Mouse (Mus musculus) liver, embryonic 13.5 days (tissue): Measurements from ENCODE around the gene Kcnk7. TPM values are rescaled to one million over a fixed set of nuclear protein-coding genes. Genes with fewer than 3 reads are reported as not detected.
"Not testable (repeated sequence)": the region's sequence is repeated elsewhere in the genome, so short reads cannot be mapped to it uniquely, and the experiment has no call there.

Experiments
- ATAC-seq: fragments of 200-750 bp; cut with Nextera tagmentation; 2 replicates; pipeline ENCODE4 v1.8.0; 2017; ENCODE audit warnings: low read depth, mild to moderate bottlenecking, moderate number of reproducible peaks, moderate library complexity
- DNase-seq: peaks from one replicate; pipeline ENCODE4 v3.0.0; 2022
- H3K27ac ChIP-seq: fragments of 300-500 bp; sonication (generic); 2 replicates; pipeline ENCODE4 v1.5.1; 2015; ENCODE audit warnings: moderate library complexity, mild to moderate bottlenecking, inconsistent platforms
- H3K27me3 ChIP-seq: fragments of 300-500 bp; sonication (generic); 2 replicates; pipeline ENCODE4 v1.6.1; 2015; ENCODE audit warnings: mild to moderate bottlenecking, inconsistent platforms
- H3K36me3 ChIP-seq: fragments of 300-500 bp; sonication (generic); 2 replicates; pipeline ENCODE4 v1.6.1; 2015; ENCODE audit warnings: mild to moderate bottlenecking, inconsistent platforms
- H3K4me1 ChIP-seq: fragments of 300-500 bp; sonication (generic); replicated peaks from 2 replicates; pipeline ENCODE4 v1.6.1; 2015; ENCODE audit warnings: inconsistent platforms
- H3K4me2 ChIP-seq: fragments of 300-500 bp; sonication (generic); 2 replicates; pipeline ENCODE4 v1.6.1; 2015; ENCODE audit warnings: inconsistent platforms, mild to moderate bottlenecking, moderate library complexity
- H3K4me3 ChIP-seq: fragments of 300-500 bp; sonication (generic); replicated peaks from 2 replicates; pipeline ENCODE4 v1.5.1; 2015; ENCODE audit warnings: mild to moderate bottlenecking, inconsistent platforms
- H3K9ac ChIP-seq: fragments of 300-500 bp; sonication (generic); 2 replicates; pipeline ENCODE4 v1.6.1; 2015; ENCODE audit warnings: mild to moderate bottlenecking, inconsistent platforms
- H3K9me3 ChIP-seq: fragments of 300-500 bp; sonication (generic); replicated peaks from 2 replicates; pipeline ENCODE4 v1.6.1; 2016; ENCODE audit warnings: inconsistent platforms
- WGBS: fragments of 180-500 bp; shearing (Covaris S2); methylation state at CpG from one replicate; pipeline ENCODE4 v1.1.7; 2015; ENCODE audit not compliant: insufficient replicate concordance; 5-methylcytosine and 5-hydroxymethylcytosine counted together
- polyA plus RNA-seq: library from polyadenylated mRNA; unstranded; fragments of >200 nt; fragmentation: Nextera tagmentation; extraction: Ambion mirVana; gene quantifications from 2 replicates; pipeline ENCODE4 v1.2.1, GENCODE M21; 2015

The Kcnk7 gene
- polyA plus RNA-seq, 1 experiment from 2014 or later, result 0.46 TPM

DNA sequence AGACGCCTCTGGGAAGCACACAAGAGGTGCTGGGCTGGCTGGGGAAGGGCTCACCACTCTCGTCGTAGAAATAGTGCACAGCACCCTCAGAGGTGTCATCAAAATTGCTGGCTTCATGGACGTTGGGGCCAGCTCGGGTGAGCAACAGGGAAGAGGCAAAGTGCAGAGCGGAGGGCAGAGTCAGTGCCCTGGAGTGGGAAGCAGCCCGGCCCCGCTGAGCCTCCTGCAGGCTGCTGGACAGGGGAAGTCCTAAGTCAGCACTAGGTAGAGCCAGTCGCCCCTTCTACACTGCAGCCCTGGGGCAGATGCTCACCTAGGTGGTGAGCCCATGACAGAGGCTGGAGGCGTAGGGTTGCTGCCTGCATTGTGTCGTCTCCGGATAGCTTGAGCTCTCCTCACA, 19.9 kb upstream of the Kcnk7 start:
- Histone ChIP-seq H3K4me3 (no peak overlapping the region), H3K36me3 (peaks cover 77% of the 10 kb centered on the region)

DNA sequence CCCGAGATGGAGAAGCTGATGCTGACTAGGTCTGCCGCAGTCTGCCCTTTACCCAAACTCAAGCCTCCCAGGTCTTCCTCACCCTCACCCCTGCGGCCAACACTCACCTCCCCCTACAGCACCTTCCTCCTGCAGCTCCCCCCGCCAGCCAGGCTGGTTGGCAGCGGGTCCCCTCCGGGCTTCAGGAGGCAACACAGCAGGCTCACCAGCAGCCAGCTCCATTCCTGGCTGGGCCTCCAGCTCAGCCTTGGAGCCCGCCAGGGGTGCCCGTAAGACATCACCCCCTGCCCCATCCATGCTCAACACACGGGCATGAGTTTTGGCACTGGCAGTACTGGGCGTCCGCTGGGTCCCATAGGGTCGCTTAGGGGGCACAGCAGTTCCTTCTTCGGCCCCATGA, 19.2 kb upstream of the Kcnk7 start:
- 0 out of 2 replicates have a peak overlapping the region, but pooled peaks have one; percentile 99 for H3K4me2 ChIP-seq
- ATAC-seq, result no peak
- peaks cover 36% of the 10 kb centered on the region for H3K4me1 ChIP-seq
- H3K36me3 ChIP-seq, result peaks cover 69% of the 10 kb centered on the region
- DNase-seq, result no peak
- no peaks in the 10 kb centered on the region for H3K27me3 ChIP-seq
- H3K4me3 ChIP-seq, result no peak overlapping the region
- H3K9me3 ChIP-seq, result no peaks in the 10 kb centered on the region
- peak overlapping the region; percentile 31; the same call in 1 of the 2 replicates for H3K27ac ChIP-seq
- 84% methylated on average over 13 of the region's 13 CpGs for WGBS
- H3K9ac ChIP-seq, result peak overlapping the region; percentile 94; the same call in 1 of the 2 replicates

More for the DNA sequence above, 19.9 kb upstream of the Kcnk7 start:
- ATAC-seq (no peak), DNase-seq (no peak)
- Histone ChIP-seq H3K4me1 (peaks cover 33% of the 10 kb centered on the region), H3K9me3 (no peaks in the 10 kb centered on the region), H3K9ac (no peak overlapping the region), H3K27me3 (no peaks in the 10 kb centered on the region), H3K4me2 (no peak overlapping the region), H3K27ac (no peak overlapping the region)
- WGBS, result 88% methylated on average over 12 of the region's 12 CpGs

DNA sequence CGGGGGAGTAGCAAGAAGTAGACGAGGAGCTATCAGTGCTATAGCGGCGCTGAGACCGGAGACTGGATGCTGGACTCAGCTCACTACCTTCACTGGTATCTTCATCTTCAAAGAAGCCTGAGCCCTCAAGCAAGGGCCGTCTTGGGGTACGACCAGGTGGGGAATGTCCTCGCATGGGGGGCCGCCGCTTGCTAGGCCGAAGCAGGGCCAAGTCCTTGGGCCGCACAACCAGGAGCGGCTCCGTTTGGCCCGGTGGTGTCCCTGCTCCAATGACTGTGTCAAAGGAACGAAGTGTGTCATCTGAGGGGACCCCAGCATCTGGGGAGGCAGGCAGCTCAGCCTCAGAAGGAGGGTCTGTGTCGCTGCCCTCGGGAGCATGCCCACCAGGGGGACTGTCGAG, 18.7 kb upstream of the Kcnk7 start:
- Histone ChIP-seq H3K9ac (peak overlapping the region; percentile 94; the same call in 1 of the 2 replicates), H3K4me2 (peak overlapping the region; percentile 99; the same call in 1 of the 2 replicates), H3K27ac (peak overlapping the region; percentile 93), H3K4me1 (peaks cover 40% of the 10 kb centered on the region), H3K9me3 (no peaks in the 10 kb centered on the region), H3K4me3 (no peak overlapping the region), H3K36me3 (peaks cover 66% of the 10 kb centered on the region), H3K27me3 (no peaks in the 10 kb centered on the region)
- no peak for DNase-seq
- ATAC-seq, result no peak
- 91% methylated on average over 19 of the region's 19 CpGs for WGBS

DNA sequence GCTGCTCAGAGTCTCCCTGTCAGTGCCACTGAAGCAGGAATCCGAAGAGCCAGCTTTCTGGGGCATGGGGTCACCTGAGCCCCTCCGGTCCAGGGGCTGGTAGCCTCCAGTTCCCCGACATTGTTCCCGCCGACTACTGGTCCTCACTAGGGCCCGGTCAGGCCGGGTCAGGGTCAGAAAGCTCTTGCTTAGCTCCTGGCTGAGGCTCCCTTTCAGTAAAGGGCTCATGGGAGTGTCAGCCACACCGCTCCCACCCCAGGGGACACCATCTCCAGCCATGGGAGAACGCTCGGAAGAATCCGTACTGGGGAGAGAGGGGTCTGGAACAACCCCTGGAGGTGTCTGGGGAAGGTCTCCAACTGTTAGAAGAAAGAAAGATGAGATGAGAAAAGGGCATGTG, 18.3 kb upstream of the Kcnk7 start:
- Histone ChIP-seq H3K27me3 (no peaks in the 10 kb centered on the region), H3K4me3 (peak overlapping the region; percentile 79), H3K9me3 (no peaks in the 10 kb centered on the region), H3K27ac (peak overlapping the region; percentile 93), H3K36me3 (peaks cover 66% of the 10 kb centered on the region), H3K4me1 (peaks cover 44% of the 10 kb centered on the region), H3K9ac (peak overlapping the region; percentile 94), H3K4me2 (peak overlapping the region; percentile 99)
- ATAC-seq, result no peak
- DNase-seq, result no peak
- WGBS, result 89% methylated on average over 11 of the region's 11 CpGs

DNA sequence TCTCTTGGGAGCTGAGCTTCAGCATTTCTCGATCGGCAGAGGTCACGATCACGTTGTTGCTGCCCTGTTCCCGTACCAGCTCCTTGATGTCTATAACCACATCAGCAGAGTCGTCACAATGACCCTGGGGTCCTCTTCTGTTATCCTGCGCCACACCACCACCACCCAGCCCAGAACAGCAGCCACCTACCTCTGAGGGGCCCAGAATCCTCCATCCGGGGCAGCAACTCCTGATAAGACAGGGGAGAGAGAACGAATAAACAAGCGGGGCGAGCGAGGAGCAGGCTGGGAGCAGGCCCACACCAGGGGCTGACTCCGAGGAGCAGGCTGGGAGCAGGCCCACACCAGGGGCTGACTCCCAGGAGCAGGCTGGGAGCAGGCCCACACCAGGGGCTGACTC, 17.7 kb upstream of the Kcnk7 start:
- Histone ChIP-seq H3K4me1 (peaks cover 50% of the 10 kb centered on the region), H3K9me3 (no peaks in the 10 kb centered on the region), H3K4me3 (peak overlapping the region; percentile 79), H3K27me3 (no peaks in the 10 kb centered on the region), H3K36me3 (peaks cover 66% of the 10 kb centered on the region), H3K4me2 (peak overlapping the region; percentile 99), H3K9ac (peak overlapping the region; percentile 94), H3K27ac (peak overlapping the region; percentile 93)
- ATAC-seq (peak; percentile 14), DNase-seq (peak; percentile 52)
- 49% methylated on average over 13 of the region's 13 CpGs for WGBS

DNA sequence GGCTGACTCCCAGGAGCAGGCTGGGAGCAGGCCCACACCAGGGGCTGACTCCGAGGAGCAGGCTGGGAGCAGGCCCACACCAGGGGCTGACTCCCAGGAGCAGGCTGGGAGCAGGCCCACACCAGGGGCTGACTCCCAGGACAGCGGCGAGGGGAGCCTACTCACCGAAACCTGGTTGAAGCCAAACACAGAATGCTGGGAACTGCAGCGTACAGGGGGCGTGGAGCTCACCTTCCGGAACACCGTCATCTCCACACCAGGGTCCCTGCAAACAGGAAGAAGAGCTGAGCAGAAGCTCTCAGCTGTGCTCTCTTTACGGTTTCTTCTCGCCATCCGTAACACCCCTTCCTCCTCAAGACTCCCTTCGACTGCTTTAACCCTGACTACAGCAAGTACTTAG, 17.2 kb upstream of the Kcnk7 start:
- H3K9ac ChIP-seq, result peak overlapping the region; percentile 94
- WGBS, result 81% methylated on average over 12 of the region's 12 CpGs
- H3K4me2 ChIP-seq, result peak overlapping the region; percentile 99

DNA sequence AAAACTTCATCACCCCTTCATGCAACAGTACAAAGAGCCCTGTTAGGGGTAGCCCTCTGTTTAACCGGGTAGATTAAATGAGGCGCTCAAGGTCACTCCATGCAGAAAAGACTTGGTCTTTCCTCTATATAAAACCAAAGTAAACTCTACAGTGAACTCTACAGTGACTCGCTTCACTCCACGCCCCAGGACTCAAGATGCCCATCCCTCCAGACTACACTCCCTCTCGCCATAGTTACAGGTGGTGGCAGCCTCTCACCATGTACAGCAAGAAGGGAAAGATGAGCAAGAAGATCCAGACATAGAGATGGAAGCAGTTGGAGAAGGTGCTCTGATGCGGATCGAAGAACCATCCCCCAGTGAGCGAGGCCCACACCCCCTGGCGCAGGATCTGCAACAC, 16.4 kb upstream of the Kcnk7 start:
- DNase-seq (no peak), ATAC-seq (no peak)
- Histone ChIP-seq H3K4me1 (peaks cover 63% of the 10 kb centered on the region), H3K9me3 (no peaks in the 10 kb centered on the region), H3K4me2 (peak overlapping the region; percentile 99), H3K4me3 (peak overlapping the region; percentile 79), H3K27ac (peak overlapping the region; percentile 93), H3K27me3 (no peaks in the 10 kb centered on the region), H3K36me3 (peaks cover 66% of the 10 kb centered on the region), H3K9ac (peak overlapping the region; percentile 94)
- 29% methylated on average over 9 of the region's 9 CpGs for WGBS

More for the DNA sequence above, 17.2 kb upstream of the Kcnk7 start:
- DNase-seq, H3K9me3 ChIP-seq, H3K27me3 ChIP-seq, ATAC-seq: not testable (repeated sequence)
- Histone ChIP-seq H3K36me3 (peaks cover 66% of the 10 kb centered on the region), H3K4me1 (peaks cover 55% of the 10 kb centered on the region), H3K4me3 (peak overlapping the region; percentile 79), H3K27ac (peak overlapping the region; percentile 93)

DNA sequence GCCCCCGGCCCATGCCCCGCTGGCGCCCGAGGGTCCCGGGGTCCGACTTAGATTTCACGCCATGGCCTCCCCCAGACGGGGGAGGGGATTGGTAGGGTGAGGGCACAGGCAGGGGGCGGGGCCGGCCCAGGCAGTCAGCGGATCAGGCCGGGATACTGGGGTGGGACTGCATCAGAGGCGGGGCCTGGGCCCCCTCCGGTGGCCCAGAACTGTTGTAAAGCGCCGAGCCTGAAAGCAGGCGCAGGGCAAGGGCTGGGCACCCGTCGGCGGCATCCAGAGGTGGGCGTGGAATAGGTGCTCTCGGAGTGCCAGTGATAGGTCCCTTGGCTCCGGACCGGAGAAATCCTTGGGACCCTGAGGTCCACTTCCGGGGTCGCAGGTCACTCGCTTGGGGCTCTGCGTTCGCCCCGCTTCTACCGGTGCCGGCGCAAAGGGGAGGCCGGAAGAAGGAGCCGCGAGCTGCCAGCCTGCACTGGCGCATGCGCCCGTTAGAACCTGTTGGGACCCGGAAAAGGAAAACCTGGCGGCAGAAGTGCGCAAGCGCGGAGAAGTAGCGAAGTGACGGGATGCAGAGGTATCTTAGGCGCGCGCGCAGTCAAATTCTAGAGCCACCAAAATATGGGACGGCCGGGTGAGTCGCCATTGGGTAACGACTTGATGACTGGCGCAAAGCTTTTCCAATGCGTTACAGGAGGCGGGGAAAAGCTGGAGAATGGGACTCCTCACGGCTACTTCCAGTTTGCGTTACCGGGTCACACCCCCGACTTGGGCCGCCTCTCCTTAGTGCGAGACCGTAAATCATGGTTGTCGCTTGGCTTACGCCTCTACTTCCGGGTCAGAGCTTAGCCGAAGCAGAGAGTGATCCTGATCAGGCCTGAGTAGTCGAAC, 15.7 kb upstream of the Kcnk7 start, which contains the start of the genes Map3k11 and Pcnx3:
TSS of gene Map3k11 (plus strand) at position 543 of the 888 bp plus-strand sequence.
TSS of gene Pcnx3 (minus strand) at position 709 of the 888 bp plus-strand sequence.
- H3K27ac ChIP-seq, result peak within 1 kb of the TSS; percentile 93
- H3K27me3 ChIP-seq, result no peaks in the 10 kb centered on the region
- peak within 1 kb of the TSS; percentile 79 for H3K4me3 ChIP-seq
- under 1% methylated on average over 69 of the region's 69 CpGs for WGBS
- peak within 1 kb of the TSS; percentile 94 for H3K9ac ChIP-seq
- no peaks in the 10 kb centered on the region for H3K9me3 ChIP-seq
- peak; percentile 79 for ATAC-seq
- peaks cover 66% of the 10 kb centered on the region for H3K36me3 ChIP-seq
- peak within 1 kb of the TSS; percentile 99 for H3K4me2 ChIP-seq
- peak; percentile 95 for DNase-seq
- H3K4me1 ChIP-seq, result peaks cover 70% of the 10 kb centered on the region

DNA sequence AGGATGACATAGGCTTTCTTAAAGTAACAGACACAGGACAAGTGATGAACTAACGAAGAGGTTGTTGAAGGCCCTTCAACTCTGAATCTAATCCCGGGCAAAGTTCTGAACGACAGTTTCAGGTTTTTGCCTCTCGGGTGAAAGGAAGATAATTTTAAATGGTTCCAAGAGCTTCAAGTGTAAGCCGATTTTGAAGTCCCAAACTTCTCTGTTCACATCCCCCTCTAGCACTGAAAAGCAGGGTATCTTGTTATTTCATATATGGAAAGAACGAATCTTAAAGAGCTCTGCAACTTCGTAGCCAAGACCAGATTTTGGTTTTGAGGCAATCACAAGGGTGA, 15.1 kb upstream of the Kcnk7 start:
- peak overlapping the region; percentile 94 for H3K9ac ChIP-seq
- no peaks in the 10 kb centered on the region for H3K9me3 ChIP-seq
- DNase-seq, result no peak
- WGBS, result under 1% methylated on average over 7 of the region's 7 CpGs
- H3K36me3 ChIP-seq, result peaks cover 66% of the 10 kb centered on the region
- peaks cover 76% of the 10 kb centered on the region for H3K4me1 ChIP-seq
- no peaks in the 10 kb centered on the region for H3K27me3 ChIP-seq
- peak overlapping the region; percentile 79 for H3K4me3 ChIP-seq
- no peak for ATAC-seq
- peak overlapping the region; percentile 93 for H3K27ac ChIP-seq
- H3K4me2 ChIP-seq, result peak overlapping the region; percentile 99

DNA sequence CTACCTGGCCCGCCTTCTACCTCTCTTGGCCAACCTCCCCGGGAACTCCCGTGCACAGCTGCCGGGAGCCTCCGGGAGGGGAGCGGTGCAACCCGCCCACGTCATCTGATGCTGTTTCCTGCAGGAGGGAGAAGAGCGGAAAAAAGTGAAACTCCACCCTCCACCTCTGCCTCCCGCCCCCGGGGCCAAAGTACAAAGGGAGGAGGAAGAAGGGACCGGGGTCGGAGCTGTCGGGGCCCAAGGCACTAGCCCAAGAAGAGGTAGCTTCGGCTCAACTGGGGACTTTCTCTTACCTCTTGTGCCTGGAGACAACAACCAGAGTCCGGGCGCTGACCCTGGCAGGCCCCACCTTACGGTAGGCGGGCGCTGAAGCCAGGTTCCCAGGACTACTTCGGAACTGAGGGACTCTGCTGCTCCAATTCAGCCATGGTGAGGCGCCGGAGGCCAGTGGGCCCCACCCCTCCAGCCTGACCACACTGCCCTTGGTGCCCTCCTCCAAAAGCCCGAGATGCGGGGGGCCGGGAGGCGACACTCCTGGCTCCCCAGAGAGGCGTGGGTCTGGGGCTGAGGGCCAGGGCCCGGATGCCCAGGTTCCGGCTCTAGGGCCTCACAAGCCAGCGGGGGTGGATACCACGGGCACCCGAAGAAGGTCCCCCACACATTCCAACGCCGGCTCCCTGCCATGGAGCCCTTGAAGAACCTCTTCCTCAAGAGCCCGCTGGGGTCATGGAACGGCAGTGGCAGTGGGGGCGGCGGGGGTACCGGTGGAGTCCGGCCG, 14.4 kb upstream of the Kcnk7 start:
- WGBS, result 4% methylated on average over 42 of the region's 42 CpGs
- H3K27ac ChIP-seq, result peak overlapping the region; percentile 93
- peak overlapping the region; percentile 79 for H3K4me3 ChIP-seq
- no peaks in the 10 kb centered on the region for H3K27me3 ChIP-seq
- DNase-seq (peak; percentile 86), ATAC-seq (peak; percentile 69)
- peaks cover 66% of the 10 kb centered on the region for H3K36me3 ChIP-seq
- peaks cover 80% of the 10 kb centered on the region for H3K4me1 ChIP-seq
- H3K9ac ChIP-seq, result peak overlapping the region; percentile 94
- no peaks in the 10 kb centered on the region for H3K9me3 ChIP-seq
- peak overlapping the region; percentile 99 for H3K4me2 ChIP-seq

DNA sequence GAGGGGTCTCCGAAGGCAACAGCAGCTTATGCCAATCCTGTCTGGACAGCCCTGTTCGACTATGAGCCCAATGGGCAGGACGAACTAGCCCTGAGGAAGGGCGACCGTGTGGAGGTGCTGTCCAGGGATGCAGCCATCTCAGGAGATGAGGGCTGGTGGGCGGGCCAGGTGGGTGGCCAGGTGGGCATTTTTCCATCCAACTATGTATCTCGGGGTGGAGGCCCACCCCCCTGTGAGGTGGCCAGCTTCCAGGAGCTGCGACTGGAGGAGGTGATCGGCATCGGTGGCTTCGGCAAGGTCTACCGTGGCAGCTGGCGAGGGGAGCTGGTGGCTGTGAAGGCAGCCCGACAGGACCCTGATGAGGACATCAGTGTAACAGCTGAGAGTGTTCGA, 13.8 kb upstream of the Kcnk7 start:
- peaks cover 66% of the 10 kb centered on the region for H3K36me3 ChIP-seq

More for the DNA sequence above, 13.8 kb upstream of the Kcnk7 start:
- peak overlapping the region; percentile 93 for H3K27ac ChIP-seq
- WGBS, result 44% methylated on average over 15 of the region's 15 CpGs
- H3K9me3 ChIP-seq, result no peaks in the 10 kb centered on the region
- no peak for ATAC-seq
- H3K4me1 ChIP-seq, result peaks cover 75% of the 10 kb centered on the region
- H3K4me2 ChIP-seq, result peak overlapping the region; percentile 99
- peak overlapping the region; percentile 94 for H3K9ac ChIP-seq
- peak overlapping the region; percentile 79 for H3K4me3 ChIP-seq
- DNase-seq, result no peak
- H3K27me3 ChIP-seq, result no peaks in the 10 kb centered on the region
